Mouse (Mus musculus) cerebellum, adult 11 months (tissue): Measurements from ENCODE around the gene Kcnd1.
A peak's percentile ranks its signal among the peaks of the same experiment; 100 is the strongest.
"Not testable (repeated sequence)": the region's sequence is repeated elsewhere in the genome, so short reads cannot be mapped to it uniquely, and the experiment has no call there.

Experiments used
- DNase-seq: peaks from one replicate; pipeline ENCODE4 v3.0.0; 2022

Kcnd1 gene

GRCm38 (mm10) chrX:7821865-7822779 lies at the start of gene Kcnd1:
Kcnd1 (plus strand) TSS chrX:7822289.
- peak; percentile 18 for DNase-seq

GRCm38 (mm10) chrX:7772766-7773165 lies 49.3 kb upstream of the Kcnd1 start:
- DNase-seq = no peak

GRCm38 (mm10) chrX:7775501-7776205 lies 46.4 kb upstream of the Kcnd1 start:
- no peak for DNase-seq

GRCm38 (mm10) chrX:7776329-7777082 lies 45.6 kb upstream of the Kcnd1 start:
- DNase-seq = peak; percentile 53

GRCm38 (mm10) chrX:7778450-7779244 lies 43.4 kb upstream of the Kcnd1 start:
- DNase-seq = no peak

- DNase-seq = no peak
Measured at GRCm38 (mm10) chrX:7779294-7779693, 42.8 kb upstream of the Kcnd1 start.

GRCm38 (mm10) chrX:7782603-7783092 lies 39.4 kb upstream of the Kcnd1 start:
- DNase-seq = no peak

- DNase-seq = peak; percentile 66
Measured at GRCm38 (mm10) chrX:7789542-7790136, 32.5 kb upstream of the Kcnd1 start, which contains the start of gene Gripap1. Gripap1 (plus strand) TSS chrX:7789765.

- DNase-seq = no peak
Measured at GRCm38 (mm10) chrX:7790309-7790708, 31.8 kb upstream of the Kcnd1 start.

- no peak for DNase-seq
Measured at GRCm38 (mm10) chrX:7793361-7793760, 28.7 kb upstream of the Kcnd1 start.

GRCm38 (mm10) chrX:7795016-7795415 lies 27.1 kb upstream of the Kcnd1 start:
- no peak for DNase-seq

- no peak for DNase-seq
Measured at GRCm38 (mm10) chrX:7797327-7797726, 24.8 kb upstream of the Kcnd1 start.

- not testable (repeated sequence) for DNase-seq
Measured at GRCm38 (mm10) chrX:7802157-7802556, 19.9 kb upstream of the Kcnd1 start.

- not testable (repeated sequence) for DNase-seq
Measured at GRCm38 (mm10) chrX:7815016-7815415, 7.1 kb upstream of the Kcnd1 start.

- DNase-seq = no peak
Measured at GRCm38 (mm10) chrX:7837146-7837545, 15.1 kb downstream of the Kcnd1 start.

GRCm38 (mm10) chrX:7840842-7841162 lies 18.7 kb downstream of the Kcnd1 start:
- DNase-seq = no peak

- peak; percentile 93 for DNase-seq
Measured at GRCm38 (mm10) chrX:7841163-7842162, 19.4 kb downstream of the Kcnd1 start, which contains the start of gene Otud5. Otud5 (plus strand) TSS chrX:7841364.

- DNase-seq = no peak
Measured at GRCm38 (mm10) chrX:7842318-7842717, 20.2 kb downstream of the Kcnd1 start.

GRCm38 (mm10) chrX:7847845-7848244 lies 25.8 kb downstream of the Kcnd1 start:
- no peak for DNase-seq

- DNase-seq = no peak
Measured at GRCm38 (mm10) chrX:7854578-7854977, 32.5 kb downstream of the Kcnd1 start.
